Mouse (Mus musculus) liver, embryonic 15.5 days (tissue): ENCODE measurements at regions not wholly inside any gene's neighbourhood (a gene's known extent, or its start where the extent isn't known, plus 50 kb on each side); places are given as distances from the start of the nearest gene placed in this dataset.

Source experiments
- ATAC-seq: fragments of 200-750 bp; cut with Nextera tagmentation; 2 replicates; pipeline ENCODE4 v1.8.0; 2017; ENCODE audit warnings: moderate number of reproducible peaks, mild to moderate bottlenecking, moderate library complexity; ENCODE audit not compliant: insufficient read depth
- H3K27ac ChIP-seq: fragments of 300-500 bp; sonication (generic); replicated peaks from 2 replicates; pipeline ENCODE4 v1.5.1; 2015; ENCODE audit warnings: mild to moderate bottlenecking, inconsistent platforms
- H3K27me3 ChIP-seq: fragments of 300-500 bp; sonication (generic); 2 replicates; pipeline ENCODE4 v1.6.1; 2015; ENCODE audit warnings: mild to moderate bottlenecking, inconsistent platforms
- H3K36me3 ChIP-seq: fragments of 300-500 bp; sonication (generic); replicated peaks from 2 replicates; pipeline ENCODE4 v1.6.1; 2015; ENCODE audit warnings: moderate library complexity, mild to moderate bottlenecking, inconsistent platforms
- H3K4me1 ChIP-seq: fragments of 300-500 bp; sonication (generic); replicated peaks from 2 replicates; pipeline ENCODE4 v1.6.1; 2015; ENCODE audit warnings: inconsistent platforms
- H3K4me2 ChIP-seq: fragments of 300-500 bp; sonication (generic); 2 replicates; pipeline ENCODE4 v1.6.1; 2015; ENCODE audit warnings: moderate library complexity, mild to moderate bottlenecking, inconsistent platforms
- H3K4me3 ChIP-seq: fragments of 300-500 bp; sonication (generic); replicated peaks from 2 replicates; pipeline ENCODE4 v1.5.1; 2015; ENCODE audit warnings: mild to moderate bottlenecking, inconsistent platforms
- H3K9ac ChIP-seq: fragments of 300-500 bp; sonication (generic); 2 replicates; pipeline ENCODE4 v1.6.1; 2015; ENCODE audit warnings: moderate library complexity, mild to moderate bottlenecking, inconsistent platforms
- H3K9me3 ChIP-seq: fragments of 300-500 bp; sonication (generic); replicated peaks from 2 replicates; pipeline ENCODE4 v1.6.1; 2016; ENCODE audit warnings: inconsistent platforms
- WGBS: fragments of 180-500 bp; shearing (Covaris S2); methylation state at CpG from one replicate; pipeline ENCODE4 v1.1.7; 2015; ENCODE audit warnings: mixed read lengths; ENCODE audit not compliant: insufficient replicate concordance; 5-methylcytosine and 5-hydroxymethylcytosine counted together

DNA sequence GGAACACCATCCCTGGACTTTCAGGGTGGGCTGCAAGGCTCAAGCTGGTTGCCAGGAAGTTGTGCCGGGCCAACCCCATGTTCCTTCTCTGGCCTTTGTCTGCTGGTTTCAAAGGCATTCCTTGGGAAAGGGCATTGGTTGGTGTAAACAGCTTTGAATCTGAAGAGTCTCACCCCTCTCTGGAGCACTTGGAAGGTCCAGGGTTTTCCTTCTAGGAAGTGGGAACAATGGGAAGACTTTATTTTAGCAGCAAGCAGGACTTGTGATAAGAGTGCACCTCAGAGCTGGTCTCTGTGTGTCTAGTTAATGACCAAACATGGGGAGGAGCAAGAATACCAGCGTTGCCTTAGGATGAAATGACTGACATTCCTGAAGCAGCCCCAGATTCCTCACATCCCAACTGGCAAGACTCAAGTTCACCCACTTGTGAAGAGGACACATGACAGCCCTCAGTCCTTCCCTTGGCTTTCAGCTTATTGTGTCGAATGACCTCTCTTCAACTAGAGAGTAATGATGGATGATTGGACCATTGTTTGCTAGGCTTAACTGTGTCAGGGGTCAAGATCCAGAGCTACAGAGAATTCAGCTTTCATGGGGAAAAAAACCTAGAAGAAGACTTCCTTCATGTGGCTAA, 180.1 kb downstream of the Gm10260 start:
- Histone ChIP-seq H3K4me2 (no peak overlapping the region), H3K27ac (no peak overlapping the region), H3K36me3 (no peaks in the 10 kb centered on the region), H3K4me1 (0 out of 2 replicates have a peak, but pooled peaks cover 4% of the 10 kb centered on the region), H3K27me3 (no peaks in the 10 kb centered on the region), H3K9me3 (no peaks in the 10 kb centered on the region), H3K4me3 (no peak overlapping the region), H3K9ac (no peak overlapping the region)
- 39% methylated on average over 3 of the region's 3 CpGs for WGBS
- ATAC-seq = no peak

DNA sequence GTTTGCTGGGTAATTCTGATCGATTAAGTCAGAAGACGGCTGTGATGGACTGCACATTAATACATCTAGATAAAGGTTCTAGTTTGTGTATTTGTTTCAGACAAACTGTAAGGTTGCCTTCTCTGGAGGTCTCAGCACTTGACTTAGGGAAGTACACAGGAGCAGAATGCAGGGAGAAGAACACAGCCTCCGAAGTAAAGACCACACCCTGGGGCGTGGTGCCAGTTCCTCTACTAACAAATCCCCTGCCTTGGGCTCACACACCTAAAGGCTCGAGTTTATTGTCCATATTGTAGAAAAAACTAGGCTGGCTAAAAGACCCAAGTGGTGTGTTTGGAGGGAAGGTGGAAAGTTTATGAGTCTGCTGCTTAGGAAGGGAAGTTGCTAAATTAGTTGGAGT, 181.8 kb downstream of the Gm10260 start:
- no peaks in the 10 kb centered on the region for H3K9me3 ChIP-seq
- no peak overlapping the region for H3K9ac ChIP-seq
- 0 out of 2 replicates have a peak, but pooled peaks cover 4% of the 10 kb centered on the region for H3K4me1 ChIP-seq
- no peaks in the 10 kb centered on the region for H3K36me3 ChIP-seq
- no peaks in the 10 kb centered on the region for H3K27me3 ChIP-seq
- H3K27ac ChIP-seq = no peak overlapping the region
- H3K4me3 ChIP-seq = no peak overlapping the region
- 34% methylated on average over 5 of the region's 5 CpGs for WGBS
- H3K4me2 ChIP-seq = no peak overlapping the region
- no peak for ATAC-seq

DNA sequence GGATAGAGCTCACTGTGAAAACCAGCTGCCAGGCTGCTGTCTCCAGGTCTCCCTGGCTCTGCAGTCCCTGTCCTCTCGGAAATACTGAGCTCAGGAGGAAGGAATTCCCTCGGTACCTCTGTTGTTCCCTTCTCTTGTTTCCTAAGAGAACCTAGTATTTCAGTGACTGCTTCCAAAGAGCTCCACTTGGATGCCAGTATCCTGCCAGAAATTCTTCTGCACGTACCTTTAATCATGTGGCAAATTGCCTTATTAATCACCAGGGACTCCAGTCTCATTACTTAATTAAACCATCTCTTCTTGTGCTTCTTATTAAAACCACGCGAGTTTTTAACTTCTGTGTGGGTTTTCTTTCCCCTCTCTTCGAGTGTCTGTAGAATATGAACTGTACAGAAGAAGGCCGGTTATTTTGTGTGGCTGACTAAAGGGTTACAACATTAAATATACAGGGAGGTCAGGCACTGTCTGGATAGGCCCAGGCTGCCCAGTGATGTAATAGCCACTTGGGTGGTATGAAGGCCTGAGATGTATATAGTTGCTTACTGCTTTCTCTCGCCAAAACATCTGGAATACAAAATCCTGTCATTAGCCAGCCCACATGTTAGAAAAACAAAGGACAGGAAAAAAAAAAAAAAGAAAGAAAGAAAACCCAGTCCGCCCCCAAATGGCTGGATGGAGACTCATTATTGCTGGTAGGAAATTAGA, 183.2 kb downstream of the Gm10260 start:
- no peaks in the 10 kb centered on the region for H3K27me3 ChIP-seq
- no peak overlapping the region for H3K4me2 ChIP-seq
- ATAC-seq = no peak
- H3K9me3 ChIP-seq = no peaks in the 10 kb centered on the region
- no peak overlapping the region for H3K4me3 ChIP-seq
- 59% methylated on average over 9 of the region's 9 CpGs for WGBS
- H3K9ac ChIP-seq = no peak overlapping the region
- no peak overlapping the region for H3K27ac ChIP-seq
- 0 out of 2 replicates have a peak, but pooled peaks cover 4% of the 10 kb centered on the region for H3K4me1 ChIP-seq
- H3K36me3 ChIP-seq = no peaks in the 10 kb centered on the region

DNA sequence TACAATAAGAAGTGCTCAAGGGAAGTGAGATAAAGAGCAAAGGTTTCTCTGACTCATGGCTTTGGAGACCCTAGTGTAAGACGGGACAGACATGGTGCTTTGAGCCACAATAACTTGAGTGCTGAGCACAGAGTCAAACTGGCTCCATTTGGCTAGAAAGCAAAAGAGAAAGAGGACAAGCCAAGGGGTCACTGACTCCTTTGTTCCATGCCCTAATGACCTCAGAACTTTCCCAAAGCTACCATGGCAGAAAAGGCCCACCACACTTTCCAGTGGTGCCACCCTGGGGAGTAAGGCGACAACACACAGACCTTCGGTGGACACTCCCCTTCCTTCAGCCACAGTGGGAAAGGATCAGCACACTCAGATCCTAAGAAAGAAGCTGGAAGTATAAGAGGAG, 186.8 kb downstream of the Gm10260 start:
- Histone ChIP-seq H3K27me3 (no peaks in the 10 kb centered on the region), H3K9me3 (no peaks in the 10 kb centered on the region), H3K4me1 (0 out of 2 replicates have a peak, but pooled peaks cover 1% of the 10 kb centered on the region), H3K9ac (no peak overlapping the region), H3K4me3 (no peak overlapping the region), H3K36me3 (no peaks in the 10 kb centered on the region), H3K4me2 (no peak overlapping the region), H3K27ac (no peak overlapping the region)
- WGBS = 59% methylated on average over 3 of the region's 3 CpGs
- ATAC-seq = no peak

DNA sequence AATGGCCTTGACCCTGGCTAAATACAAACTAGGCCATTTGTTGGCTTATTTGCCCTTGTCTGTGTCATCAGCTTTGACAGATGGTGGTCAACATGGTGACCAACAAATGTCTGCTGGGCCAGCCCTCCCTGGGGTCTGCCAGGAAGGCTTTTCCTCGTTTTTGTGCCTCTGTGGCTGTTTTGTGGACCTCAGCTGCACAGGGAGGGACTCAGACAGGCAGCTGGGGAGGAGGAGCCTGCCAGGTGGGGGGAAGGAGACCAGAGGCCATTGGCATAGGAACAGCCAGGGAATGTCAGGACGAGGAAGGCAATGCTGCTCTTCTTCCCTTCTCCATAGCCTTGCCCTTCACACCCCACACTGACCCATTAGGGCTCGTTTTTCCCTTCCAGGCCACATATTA, 188.1 kb downstream of the Gm10260 start:
- Histone ChIP-seq H3K36me3 (no peaks in the 10 kb centered on the region), H3K9me3 (no peaks in the 10 kb centered on the region), H3K4me2 (no peak overlapping the region), H3K4me3 (no peak overlapping the region), H3K27me3 (no peaks in the 10 kb centered on the region), H3K4me1 (no peaks in the 10 kb centered on the region), H3K9ac (no peak overlapping the region), H3K27ac (no peak overlapping the region)
- WGBS = 41% methylated on average over 3 of the region's 3 CpGs
- no peak for ATAC-seq

DNA sequence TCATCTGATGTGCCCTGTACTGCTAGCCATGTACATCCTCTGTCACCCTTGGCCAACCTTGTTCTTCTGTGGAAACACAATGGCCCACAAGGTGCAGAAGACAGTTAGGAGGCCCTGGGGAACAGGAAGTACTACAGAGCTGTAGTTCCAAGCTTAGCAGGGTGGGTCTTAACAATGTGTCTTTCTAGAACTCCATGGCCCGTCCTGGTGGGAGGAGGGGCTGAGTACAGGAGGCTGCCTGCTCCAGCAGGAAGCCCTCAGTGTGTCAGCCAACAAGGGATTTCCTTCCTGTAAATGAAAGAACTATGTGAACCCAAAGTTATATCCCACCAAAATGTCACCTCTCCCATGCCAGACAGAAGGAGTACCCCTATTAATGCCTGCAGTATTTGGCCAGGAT, 190.4 kb downstream of the Gm10260 start:
- Histone ChIP-seq H3K9ac (no peak overlapping the region), H3K36me3 (no peaks in the 10 kb centered on the region), H3K27me3 (no peaks in the 10 kb centered on the region), H3K9me3 (no peaks in the 10 kb centered on the region), H3K4me3 (no peak overlapping the region), H3K4me2 (no peak overlapping the region), H3K4me1 (no peaks in the 10 kb centered on the region), H3K27ac (no peak overlapping the region)
- WGBS = 13% methylated on average over 1 of the region's 1 CpGs
- ATAC-seq = no peak

DNA sequence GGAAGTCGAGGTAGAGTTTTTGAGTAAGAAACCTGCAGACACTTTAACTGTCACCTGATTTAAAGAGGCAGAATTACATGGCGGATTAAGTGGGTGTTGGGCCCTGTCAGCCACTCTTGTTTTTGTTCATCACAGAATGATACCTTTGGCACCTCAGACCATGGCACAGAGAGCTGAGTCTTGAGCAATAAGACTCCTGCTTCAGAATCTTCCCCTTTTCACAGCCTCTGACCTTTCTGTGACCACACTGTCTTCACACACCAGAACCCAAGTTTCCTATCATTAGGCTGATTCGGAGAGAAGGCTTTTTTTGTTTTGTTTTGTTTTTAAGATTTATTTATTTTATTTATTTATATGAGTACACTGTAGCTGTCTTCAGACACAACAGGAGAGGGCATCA, 192.8 kb downstream of the Gm10260 start:
- H3K27ac ChIP-seq = no peak overlapping the region
- H3K9ac ChIP-seq = no peak overlapping the region
- WGBS = 48% methylated on average over 3 of the region's 3 CpGs
- no peaks in the 10 kb centered on the region for H3K9me3 ChIP-seq
- H3K27me3 ChIP-seq = no peaks in the 10 kb centered on the region
- no peaks in the 10 kb centered on the region for H3K36me3 ChIP-seq
- H3K4me2 ChIP-seq = no peak overlapping the region
- no peak for ATAC-seq
- H3K4me3 ChIP-seq = no peak overlapping the region
- H3K4me1 ChIP-seq = no peaks in the 10 kb centered on the region

DNA sequence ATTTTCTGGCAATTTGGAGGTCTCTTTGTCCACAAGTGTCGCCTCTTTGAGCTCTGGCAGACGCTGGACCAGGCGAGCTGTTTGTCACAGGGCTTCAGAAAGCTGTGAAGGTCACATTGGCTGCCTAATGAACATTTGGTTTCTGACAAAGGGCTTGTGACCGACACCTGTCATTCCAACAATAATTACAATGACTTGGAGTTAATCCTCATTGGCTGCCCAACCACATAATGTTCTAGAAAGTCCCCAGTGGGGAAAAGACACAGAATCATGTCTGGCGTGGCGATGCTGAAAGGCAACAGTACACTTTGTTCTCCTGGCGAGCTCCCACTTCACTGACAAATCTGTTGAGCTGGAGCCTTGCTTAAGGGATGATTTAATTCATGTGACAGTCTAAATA, 194.4 kb downstream of the Gm10260 start:
- ATAC-seq = no peak
- no peak overlapping the region for H3K4me3 ChIP-seq

DNA sequence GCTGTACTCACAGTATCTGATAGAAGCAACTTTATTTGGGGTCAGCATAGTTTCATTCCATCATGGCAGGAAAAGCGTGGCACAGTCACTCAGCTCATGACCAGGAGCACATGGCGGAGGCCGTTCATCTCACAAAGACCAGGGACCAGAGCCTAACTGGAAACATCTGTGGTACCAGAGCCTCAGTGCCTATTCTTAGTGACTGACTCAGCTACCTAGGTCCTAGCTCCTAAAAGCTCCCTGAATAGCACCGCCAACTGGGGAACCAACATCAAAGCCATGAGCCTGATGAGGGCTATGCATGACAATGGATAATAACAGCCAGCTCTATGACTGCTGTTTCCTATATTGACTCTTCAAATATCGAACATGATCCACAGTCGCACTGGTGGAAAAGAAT, 198.2 kb downstream of the Gm10260 start:
- H3K36me3 ChIP-seq = no peaks in the 10 kb centered on the region
- no peak overlapping the region for H3K9ac ChIP-seq
- no peak overlapping the region for H3K4me3 ChIP-seq
- no peaks in the 10 kb centered on the region for H3K4me1 ChIP-seq
- ATAC-seq = no peak
- H3K27me3 ChIP-seq = no peaks in the 10 kb centered on the region
- H3K27ac ChIP-seq = no peak overlapping the region
- no peak overlapping the region for H3K4me2 ChIP-seq
- 69% methylated on average over 6 of the region's 6 CpGs for WGBS
- no peaks in the 10 kb centered on the region for H3K9me3 ChIP-seq

More for the DNA sequence above, 194.4 kb downstream of the Gm10260 start:
- WGBS = 63% methylated on average over 7 of the region's 7 CpGs
- no peak overlapping the region for H3K27ac ChIP-seq
- H3K27me3 ChIP-seq = no peaks in the 10 kb centered on the region
- H3K9ac ChIP-seq = no peak overlapping the region
- H3K4me2 ChIP-seq = no peak overlapping the region
- H3K4me1 ChIP-seq = no peaks in the 10 kb centered on the region
- no peaks in the 10 kb centered on the region for H3K9me3 ChIP-seq
- no peaks in the 10 kb centered on the region for H3K36me3 ChIP-seq

DNA sequence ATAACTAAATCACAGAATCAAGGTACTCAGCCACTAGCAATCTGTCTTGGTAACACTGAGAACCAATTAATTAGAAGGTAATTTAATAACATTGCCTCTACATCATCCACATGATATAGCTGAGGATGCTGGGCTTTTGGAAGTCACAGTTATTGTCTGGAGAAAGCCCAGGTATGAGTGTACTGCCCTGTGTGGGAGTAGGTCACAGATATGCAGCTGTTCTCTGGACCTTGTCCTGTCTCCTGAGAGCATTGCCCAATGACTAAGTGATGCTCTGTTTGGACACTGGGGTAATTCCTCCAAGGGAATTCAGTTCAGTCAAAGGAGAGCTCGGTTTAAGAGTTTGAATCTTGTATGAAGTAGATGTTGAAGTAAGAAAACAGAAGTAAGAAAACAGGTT, 199.6 kb downstream of the Gm10260 start:
- no peak overlapping the region for H3K4me3 ChIP-seq
- no peaks in the 10 kb centered on the region for H3K4me1 ChIP-seq
- no peak overlapping the region for H3K4me2 ChIP-seq
- H3K9ac ChIP-seq = no peak overlapping the region
- H3K27me3 ChIP-seq = no peaks in the 10 kb centered on the region
- 20% methylated on average over 1 of the region's 1 CpGs for WGBS
- no peak overlapping the region for H3K27ac ChIP-seq
- no peak for ATAC-seq
- H3K36me3 ChIP-seq = no peaks in the 10 kb centered on the region
- H3K9me3 ChIP-seq = no peaks in the 10 kb centered on the region

DNA sequence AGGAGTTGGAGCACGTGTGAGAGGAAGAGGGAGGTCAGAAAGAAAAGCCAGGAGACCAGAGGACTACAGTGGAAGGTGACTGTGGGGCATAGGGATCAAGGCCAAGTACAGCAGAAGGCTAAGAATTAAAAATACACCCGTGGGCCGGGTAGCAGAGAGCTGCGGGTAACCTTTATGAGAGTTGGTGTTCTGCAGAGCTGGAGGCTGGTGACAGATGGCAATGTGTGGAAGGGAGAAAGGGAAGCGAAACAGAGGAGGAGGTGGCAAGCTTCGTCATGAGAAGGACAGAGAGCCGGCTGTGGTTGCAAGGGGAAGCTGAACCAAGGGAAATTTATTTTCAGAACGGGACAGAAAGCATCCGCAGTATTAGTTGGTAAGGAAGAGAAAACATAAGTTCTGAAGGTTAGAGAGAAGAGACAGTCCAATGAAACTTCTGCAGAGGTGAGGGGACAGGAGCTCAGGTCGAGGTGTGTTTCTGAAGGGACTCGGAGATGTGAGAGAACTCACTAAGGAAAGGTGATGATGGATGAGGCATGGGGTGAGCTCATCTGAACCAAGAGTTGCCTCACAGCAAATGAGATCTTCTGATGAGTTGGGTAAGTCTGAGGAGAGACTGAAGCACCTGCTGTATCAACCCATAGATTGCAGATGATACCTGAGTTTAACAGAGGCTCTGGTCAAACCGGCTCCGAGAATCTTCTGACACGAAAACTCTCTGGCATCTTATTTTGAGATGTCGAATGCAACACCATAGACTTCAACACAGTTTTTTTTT, 200.6 kb downstream of the Gm10260 start:
- no peak overlapping the region for H3K27ac ChIP-seq
- WGBS = 41% methylated on average over 15 of the region's 15 CpGs
- H3K4me3 ChIP-seq = no peak overlapping the region
- H3K9ac ChIP-seq = no peak overlapping the region
- no peaks in the 10 kb centered on the region for H3K27me3 ChIP-seq
- H3K4me2 ChIP-seq = no peak overlapping the region
- H3K9me3 ChIP-seq = no peaks in the 10 kb centered on the region
- no peaks in the 10 kb centered on the region for H3K4me1 ChIP-seq
- H3K36me3 ChIP-seq = no peaks in the 10 kb centered on the region
- ATAC-seq = no peak
